Mouse (Mus musculus) B cell, adult 67 days (primary cell): ENCODE results near the gene Ackr2. TPM values are rescaled to one million over a fixed set of nuclear protein-coding genes. Genes with fewer than 3 reads are reported as not detected.

ENCODE experiments used
- total RNA-seq, 2 experiments: library from RNA; stranded (reverse); gene quantifications; 4 replicates each; pipeline ENCODE4 v1.2.4; 2023

Ackr2 gene
- 10 to 100 TPM; 22.2 to 23.1 TPM for total RNA-seq

DNA sequence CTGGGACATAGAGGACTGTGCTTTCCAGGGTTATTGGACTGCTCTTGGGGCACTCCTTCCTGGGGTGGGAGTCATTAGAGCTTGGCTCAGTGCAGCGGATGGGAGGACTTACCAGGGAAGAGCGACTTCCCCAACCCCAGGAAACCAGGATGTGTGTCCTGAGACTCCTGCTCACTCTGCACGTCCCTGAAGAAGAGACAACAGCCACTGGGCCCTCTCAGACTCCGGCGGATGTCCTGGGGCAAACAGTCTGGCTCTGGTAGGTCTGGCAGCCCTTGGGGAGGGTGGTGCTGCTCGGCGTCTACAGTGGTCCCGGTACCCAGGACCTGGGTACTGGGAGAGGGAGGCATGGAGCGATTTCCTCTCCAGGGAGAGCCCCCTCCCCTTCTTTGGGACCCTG lies at the start of gene Ackr2:
Gene Ackr2, plus strand, starts transcription at position 111 of the 400 bp plus-strand sequence.

GRCm38 (mm10) chr9:121858153-121858488 lies 40.0 kb upstream of the Ackr2 start, which contains the start of gene Higd1a:
TSS of gene Higd1a (minus strand) at chr9:121858362.

GRCm38 (mm10) chr9:121916102-121916501 lies 17.9 kb downstream of the Ackr2 start, which contains the start of gene Cyp8b1:
TSS of gene Cyp8b1 (minus strand) at chr9:121916305.

GRCm38 (mm10) chr9:121950418-121951113 lies 52.4 kb downstream of the Ackr2 start, which contains the start of gene Fam198a:
TSS of gene Fam198a (plus strand) at chr9:121950988.

Other genes starting within 250 kb of the Ackr2 start
- 10 to 100 TPM; 23.5 to 25.5 TPM for gene Sec22c, start 192.9 kb upstream of the Ackr2 start, total RNA-seq
- 10 to 100 TPM; 18.4 to 25.7 TPM for gene Ss18l2, start 188.0 kb upstream of the Ackr2 start, total RNA-seq
- gene Nktr, start 179.2 kb upstream of the Ackr2 start, total RNA-seq: 100 to 1,000 TPM; 252 to 254 TPM
- under 1 TPM in 1 of 2 experiments, not detected in 1; 0.86 TPM for gene Zfp651, start 139.0 kb upstream of the Ackr2 start, total RNA-seq
- gene Klhl40, start 120.7 kb upstream of the Ackr2 start, total RNA-seq: not detected
- gene Hhatl, start 105.8 kb upstream of the Ackr2 start, total RNA-seq: not detected
- not detected for gene Ccdc13, start 58.9 kb upstream of the Ackr2 start, total RNA-seq
- 10 to 100 TPM; 31.2 to 36.9 TPM for gene Higd1a, start 40.0 kb upstream of the Ackr2 start, total RNA-seq
- gene Cyp8b1, start 17.9 kb downstream of the Ackr2 start, total RNA-seq: not detected
- gene Fam198a, start 52.6 kb downstream of the Ackr2 start, total RNA-seq: 1 to 10 TPM in 1 of 2 experiments, under 1 TPM in 1; 0.93 to 1.3 TPM
- gene Pomgnt2, start 98.8 kb downstream of the Ackr2 start, total RNA-seq: not detected
- 10 to 100 TPM; 67.1 to 71.6 TPM for gene Snrk, start 218.9 kb downstream of the Ackr2 start, total RNA-seq